Mouse (Mus musculus) midbrain, embryonic 12.5 days (tissue): ENCODE results near the gene Nyap1. TPM values are rescaled to one million over a fixed set of nuclear protein-coding genes. Genes with fewer than 3 reads are reported as not detected.
A peak's percentile ranks its signal among the peaks of the same experiment; 100 is the strongest.
"Not testable (repeated sequence)": the region's sequence is repeated elsewhere in the genome, so short reads cannot be mapped to it uniquely, and the experiment has no call there.

ENCODE experiments used
- ATAC-seq: fragments of 200-750 bp; cut with Nextera tagmentation; 2 replicates; pipeline ENCODE4 v1.8.0; 2017; ENCODE audit warnings: low read depth, moderate TSS enrichment, moderate library complexity; ENCODE audit not compliant: low FRiP score
- H3K27ac ChIP-seq: fragments of 300-500 bp; sonication (generic); replicated peaks from 2 replicates; pipeline ENCODE4 v1.5.1; 2016; ENCODE audit warnings: mild to moderate bottlenecking
- H3K27me3 ChIP-seq: fragments of 300-500 bp; sonication (generic); 2 replicates; pipeline ENCODE4 v1.6.1; 2016; ENCODE audit warnings: mild to moderate bottlenecking
- H3K36me3 ChIP-seq: fragments of 300-500 bp; sonication (generic); 2 replicates; pipeline ENCODE4 v1.6.1; 2016
- H3K4me1 ChIP-seq: fragments of 300-500 bp; sonication (generic); 2 replicates; pipeline ENCODE4 v1.6.1; 2016
- H3K4me2 ChIP-seq: fragments of 300-500 bp; sonication (generic); replicated peaks from 2 replicates; pipeline ENCODE4 v1.6.1; 2016; ENCODE audit warnings: mild to moderate bottlenecking, moderate library complexity
- H3K4me3 ChIP-seq: fragments of 300-500 bp; sonication (generic); 2 replicates; pipeline ENCODE4 v1.5.1; 2016; ENCODE audit warnings: mild to moderate bottlenecking
- H3K9ac ChIP-seq: fragments of 300-500 bp; sonication (generic); replicated peaks from 2 replicates; pipeline ENCODE4 v1.6.1; 2016; ENCODE audit warnings: mild to moderate bottlenecking, moderate library complexity
- H3K9me3 ChIP-seq: fragments of 300-500 bp; sonication (generic); 2 replicates; pipeline ENCODE4 v1.6.1; 2016; ENCODE audit warnings: mild to moderate bottlenecking
- WGBS: fragments of 180-500 bp; shearing (Covaris S2); methylation state at CpG from one replicate; pipeline ENCODE4 v1.1.7; 2016; 5-methylcytosine and 5-hydroxymethylcytosine counted together
- polyA plus RNA-seq: library from polyadenylated mRNA; unstranded; fragments of >200 nt; fragmentation: Nextera tagmentation; extraction: Ambion mirVana; gene quantifications from 2 replicates; pipeline ENCODE4 v1.2.1, GENCODE M21; 2016

Nyap1 gene
- polyA plus RNA-seq, 1 experiment from 2014 or later, result 22.1 TPM

DNA sequence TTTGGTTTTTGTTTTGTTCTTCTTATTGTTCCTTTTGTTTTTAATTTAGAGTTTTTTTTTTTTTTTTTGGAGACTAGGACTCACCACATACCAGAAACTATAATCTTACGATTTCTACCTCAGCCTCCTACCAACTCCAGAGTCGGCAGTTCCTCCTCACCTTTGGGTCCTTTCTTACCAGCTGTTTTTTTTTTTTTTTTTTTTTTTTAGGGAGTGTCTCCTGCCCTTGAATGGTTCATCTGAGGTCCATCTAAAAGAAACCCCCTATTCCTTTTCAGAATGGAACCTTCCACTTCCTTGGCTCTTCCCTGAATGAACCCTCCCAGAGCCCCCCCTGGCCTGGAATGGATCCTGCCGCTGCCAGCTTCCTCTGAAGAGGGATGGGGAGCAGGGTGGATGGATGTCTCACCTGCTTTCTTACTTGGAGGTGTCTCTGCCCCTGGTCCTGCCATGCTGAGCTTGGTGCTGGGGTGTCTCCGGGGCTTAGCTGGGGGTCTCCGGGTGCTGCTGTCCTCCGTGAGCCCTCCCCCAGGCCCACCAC, 3.9 kb downstream of the Nyap1 start:
- Histone ChIP-seq H3K27me3 (no peaks in the 10 kb centered on the region), H3K27ac (peak overlapping the region; percentile 75), H3K4me2 (peak overlapping the region; percentile 88; the same call in 1 of the 2 replicates), H3K4me1 (peaks cover 72% of the 10 kb centered on the region), H3K36me3 (peaks cover 43% of the 10 kb centered on the region), H3K4me3 (no peak overlapping the region; the same call in 1 of the 2 replicates), H3K9me3 (no peaks in the 10 kb centered on the region), H3K9ac (peak overlapping the region; percentile 86)
- ATAC-seq, result no peak
- WGBS, result 82% methylated on average over 6 of the region's 6 CpGs

DNA sequence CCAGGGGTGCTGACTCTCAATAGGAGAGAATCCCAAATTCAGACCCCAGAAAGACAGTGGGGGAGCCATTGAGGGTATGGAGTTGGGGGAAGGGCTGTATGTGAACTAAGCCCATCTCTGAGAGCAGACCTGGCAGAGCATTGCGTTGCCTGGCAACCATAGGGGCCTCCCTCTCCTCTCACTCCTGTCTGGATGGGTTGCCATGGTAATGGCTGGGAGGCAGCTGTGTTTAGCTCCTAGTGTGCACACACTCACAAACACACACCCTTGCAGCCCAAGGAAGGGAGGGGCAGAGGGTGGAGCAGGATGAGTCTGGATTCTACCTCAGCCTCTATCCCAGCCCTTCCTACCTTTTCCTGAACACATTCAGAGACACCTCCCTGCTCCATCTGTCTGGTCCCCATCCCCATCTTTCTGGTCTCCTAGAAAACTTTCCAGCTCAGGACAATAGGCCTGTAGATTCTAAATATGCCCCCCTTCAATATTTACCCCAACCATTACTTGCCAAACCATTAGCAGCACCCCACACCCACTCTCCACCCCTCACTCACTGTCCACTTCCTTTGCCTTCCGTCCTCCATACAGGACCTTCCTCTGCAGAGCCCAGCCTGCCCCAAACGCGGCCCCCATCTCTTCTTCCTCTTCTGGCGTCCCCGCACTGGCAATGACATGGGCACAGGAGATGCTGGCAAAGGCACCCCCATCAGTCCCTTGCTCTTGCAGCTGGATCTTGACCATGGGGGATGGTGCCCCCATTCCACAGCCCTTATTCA, 6.9 kb downstream of the Nyap1 start:
- Histone ChIP-seq H3K9me3 (no peaks in the 10 kb centered on the region), H3K9ac (peak overlapping the region; percentile 59), H3K36me3 (peaks cover 69% of the 10 kb centered on the region), H3K4me2 (peak overlapping the region; percentile 50), H3K4me3 (peak overlapping the region; percentile 30), H3K27ac (peak overlapping the region; percentile 98), H3K27me3 (no peaks in the 10 kb centered on the region), H3K4me1 (peaks cover 69% of the 10 kb centered on the region)
- ATAC-seq, result peak; percentile 96
- 51% methylated on average over 6 of the region's 6 CpGs for whole genome bisulfite sequencing

DNA sequence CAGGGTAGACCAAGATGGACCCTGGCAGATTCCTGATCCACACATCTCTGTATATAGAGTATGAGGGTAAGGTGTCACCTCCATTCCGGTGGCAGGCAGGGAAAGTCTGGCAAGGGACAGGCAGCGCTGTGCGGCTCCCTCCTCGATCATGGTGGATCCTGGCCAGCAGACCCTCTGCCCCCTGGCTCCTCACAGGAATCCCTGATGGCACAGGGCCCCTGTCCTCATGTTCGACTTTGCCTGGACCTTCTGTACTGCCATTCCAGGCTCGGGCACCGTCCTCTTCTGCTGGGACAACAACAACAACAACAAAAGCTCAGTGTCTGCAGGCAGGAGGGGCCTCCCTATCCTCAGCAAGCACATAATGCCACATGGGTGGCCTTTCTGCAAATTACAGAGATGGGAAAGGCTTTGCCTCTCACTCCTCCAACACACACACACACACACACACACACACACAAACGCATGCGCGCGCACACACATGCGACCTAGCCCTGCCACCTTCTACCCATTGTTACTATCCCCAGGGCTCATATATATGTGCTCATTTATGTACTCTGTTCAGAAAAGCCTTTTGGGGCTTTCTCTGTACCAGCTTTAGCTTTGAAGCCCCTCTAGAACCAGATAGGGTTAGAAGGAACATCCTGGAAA, 7.6 kb downstream of the Nyap1 start:
- peak overlapping the region; percentile 50 for H3K4me2 ChIP-seq
- peak overlapping the region; percentile 98 for H3K27ac ChIP-seq
- H3K9ac ChIP-seq, result peak overlapping the region; percentile 47
- no peaks in the 10 kb centered on the region for H3K27me3 ChIP-seq
- WGBS, result 42% methylated on average over 12 of the region's 12 CpGs
- ATAC-seq, result peak; percentile 74
- peaks cover 75% of the 10 kb centered on the region for H3K36me3 ChIP-seq
- peaks cover 62% of the 10 kb centered on the region for H3K4me1 ChIP-seq
- H3K4me3 ChIP-seq, result peak overlapping the region; percentile 30
- no peaks in the 10 kb centered on the region for H3K9me3 ChIP-seq

DNA sequence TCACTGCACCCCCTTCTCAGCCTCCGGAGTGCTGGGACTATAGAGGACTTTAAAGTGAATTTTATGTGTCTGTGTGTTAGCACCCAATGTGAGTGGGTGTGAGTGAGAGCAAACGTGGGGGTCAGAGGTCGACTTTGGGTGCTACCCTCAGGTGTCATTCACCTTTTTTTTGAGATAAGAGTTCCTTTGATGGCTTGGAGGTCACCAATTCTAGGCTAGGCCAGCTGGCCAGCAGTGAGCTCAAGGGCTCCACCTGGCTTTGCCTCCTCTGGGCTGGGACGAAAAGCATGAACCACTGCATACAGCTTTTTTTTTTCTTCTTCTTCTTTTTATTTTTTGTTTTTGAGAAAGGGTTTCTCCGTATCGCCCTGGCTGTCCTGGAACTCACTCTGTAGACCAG, 14.6 kb downstream of the Nyap1 start:
- Histone ChIP-seq H3K36me3 (peaks cover 28% of the 10 kb centered on the region), H3K27me3 (peaks cover 6% of the 10 kb centered on the region), H3K4me3 (no peak overlapping the region), H3K4me1 (peaks cover 11% of the 10 kb centered on the region), H3K4me2 (no peak overlapping the region), H3K27ac (no peak overlapping the region), H3K9me3 (no peaks in the 10 kb centered on the region), H3K9ac (no peak overlapping the region)
- no peak for ATAC-seq
- 74% methylated on average over 6 of the region's 6 CpGs for WGBS

DNA sequence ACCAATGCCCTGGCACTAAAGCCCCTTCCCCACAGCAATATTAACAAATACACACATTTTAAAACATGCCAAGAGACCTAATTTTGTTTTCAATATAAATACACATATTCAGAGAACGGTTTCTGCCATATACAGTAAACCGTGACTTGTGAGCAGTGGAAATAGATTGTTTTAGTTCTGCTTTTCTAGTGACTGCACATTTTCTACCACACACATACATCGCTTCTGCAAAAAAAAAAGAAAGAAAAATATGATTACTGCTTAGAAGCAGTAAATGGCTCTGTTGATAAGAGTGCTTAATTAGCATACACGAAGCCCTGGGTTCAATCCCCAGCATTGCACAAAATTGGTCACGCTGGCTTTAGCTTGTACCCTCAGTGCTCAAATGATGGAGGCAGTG, 17.6 kb downstream of the Nyap1 start:
- peaks cover 6% of the 10 kb centered on the region for H3K27me3 ChIP-seq

DNA sequence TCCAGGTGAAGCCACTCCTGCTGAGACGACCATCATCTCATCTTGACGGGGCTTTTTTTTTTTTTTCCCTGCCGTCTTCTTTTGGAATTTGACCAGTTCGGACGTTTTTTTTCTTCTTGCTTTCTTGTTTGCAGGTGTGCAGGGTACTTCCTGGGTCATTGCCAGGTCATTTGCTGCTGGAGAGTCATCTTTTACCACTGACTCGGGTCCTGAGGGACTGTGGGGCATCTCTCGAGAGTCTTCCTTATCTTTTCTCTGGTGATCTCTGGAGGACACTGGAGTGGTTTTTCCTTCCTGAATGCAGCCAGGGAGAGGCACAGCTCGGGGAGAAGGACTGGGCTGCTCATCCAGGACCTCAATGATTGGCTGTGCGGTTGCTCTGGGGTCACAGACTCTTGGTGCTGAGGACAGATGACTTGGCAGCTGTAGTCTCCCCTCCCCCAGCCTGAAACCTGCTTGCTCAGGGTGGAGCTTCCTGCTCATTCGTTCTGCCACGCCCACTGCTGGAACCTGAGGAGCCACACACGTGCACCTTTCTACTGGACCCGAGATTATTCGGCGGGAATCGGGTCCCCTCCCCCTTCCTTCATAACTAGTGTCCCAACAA, 20.7 kb downstream of the Nyap1 start:
- H3K36me3 ChIP-seq, H3K27me3 ChIP-seq, ATAC-seq, H3K9me3 ChIP-seq, H3K4me1 ChIP-seq, H3K4me3 ChIP-seq, H3K27ac ChIP-seq, H3K9ac ChIP-seq: not testable (repeated sequence)
- H3K4me2 ChIP-seq, result peak overlapping the region; percentile 28
- 31% methylated on average over 11 of the region's 16 CpGs for WGBS

More for the DNA sequence above, 17.6 kb downstream of the Nyap1 start:
- WGBS, result 87% methylated on average over 5 of the region's 5 CpGs
- no peak overlapping the region for H3K27ac ChIP-seq
- no peaks in the 10 kb centered on the region for H3K9me3 ChIP-seq
- no peaks in the 10 kb centered on the region for H3K4me1 ChIP-seq
- no peak for ATAC-seq
- H3K4me3 ChIP-seq, result no peak overlapping the region
- H3K36me3 ChIP-seq, result 0 out of 2 replicates have a peak, but pooled peaks cover 3% of the 10 kb centered on the region
- no peak overlapping the region for H3K4me2 ChIP-seq
- H3K9ac ChIP-seq, result no peak overlapping the region

DNA sequence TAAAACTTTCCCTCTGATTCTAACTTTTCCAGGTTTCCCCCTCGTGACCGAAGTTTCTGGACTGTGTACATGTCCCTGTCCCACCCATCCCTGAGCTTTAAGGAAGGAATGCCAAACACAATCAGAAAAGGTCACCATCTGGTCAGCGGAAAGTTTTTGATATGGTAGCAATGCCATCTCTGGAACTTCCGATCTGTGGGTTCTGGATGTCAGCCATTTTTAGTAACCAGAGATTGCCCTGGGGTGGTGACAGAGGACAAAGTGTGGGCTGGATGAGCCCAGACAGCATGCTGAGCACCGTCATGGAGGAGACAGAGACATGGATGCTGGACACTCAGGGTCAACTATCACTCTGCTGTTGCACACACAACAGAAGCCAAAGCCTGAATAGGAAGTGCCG, 22.3 kb downstream of the Nyap1 start:
- H3K27me3 ChIP-seq, result peaks cover 6% of the 10 kb centered on the region
- no peaks in the 10 kb centered on the region for H3K9me3 ChIP-seq
- no peak overlapping the region for H3K4me3 ChIP-seq
- H3K4me1 ChIP-seq, result no peaks in the 10 kb centered on the region
- no peak for ATAC-seq
- no peak overlapping the region for H3K27ac ChIP-seq
- 91% methylated on average over 6 of the region's 6 CpGs for WGBS
- H3K9ac ChIP-seq, result no peak overlapping the region
- no peak overlapping the region for H3K4me2 ChIP-seq
- no peaks in the 10 kb centered on the region for H3K36me3 ChIP-seq

DNA sequence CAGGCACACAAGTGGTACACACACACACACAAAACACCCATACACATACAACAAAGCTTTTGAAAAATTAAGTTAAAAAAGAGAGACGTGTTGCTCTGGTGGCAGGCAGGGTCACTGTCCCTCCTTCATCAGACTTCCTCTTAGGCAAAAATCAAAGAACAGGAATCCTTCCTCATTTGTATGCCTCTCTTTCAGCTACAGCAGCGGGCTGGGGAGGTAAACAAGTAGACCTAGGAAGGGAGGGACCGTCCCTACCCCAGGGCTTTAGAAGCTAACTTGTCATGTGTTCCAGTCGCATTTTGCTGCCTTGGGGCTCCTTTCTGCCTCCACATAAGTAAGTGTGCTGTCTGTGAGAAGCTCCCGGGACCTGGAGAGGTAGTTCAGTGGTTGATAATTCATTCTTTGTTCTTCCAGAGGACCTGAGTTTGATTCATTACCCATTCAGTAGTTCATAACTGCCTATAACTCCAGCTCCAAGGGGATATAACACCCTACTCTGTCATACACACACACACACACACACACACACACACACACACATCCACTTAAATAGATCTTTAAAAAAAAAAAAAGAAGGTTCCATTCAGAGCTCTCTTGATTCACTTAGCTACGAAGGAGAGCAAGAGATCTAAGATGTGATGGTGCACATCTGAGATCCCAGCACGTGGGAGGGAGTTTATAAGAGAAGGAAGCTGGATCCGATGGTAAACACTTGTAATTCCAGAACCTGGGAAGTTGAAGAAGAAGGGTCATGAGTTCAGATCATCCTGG, 23.2 kb downstream of the Nyap1 start:
- WGBS, result 74% methylated on average over 8 of the region's 8 CpGs
- no peak for ATAC-seq

DNA sequence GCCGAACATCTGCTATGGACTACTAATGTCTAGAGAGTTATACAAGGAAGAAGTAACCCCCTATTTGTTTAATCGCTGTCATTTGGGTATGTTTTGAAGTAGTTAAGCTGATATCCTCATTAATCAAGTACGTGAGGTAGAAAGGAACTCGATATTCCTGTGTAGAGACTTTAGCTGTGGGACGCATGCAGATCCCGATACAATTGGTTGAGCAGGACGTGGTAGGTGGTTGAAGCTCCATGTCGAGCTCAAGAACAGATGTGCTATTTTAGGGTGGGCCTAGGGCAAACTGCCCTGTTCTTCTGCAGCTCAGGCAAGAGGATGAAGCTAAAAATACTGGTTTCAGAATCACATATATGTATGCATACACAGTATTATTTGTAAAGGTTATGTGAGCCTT, 25.7 kb downstream of the Nyap1 start:
- WGBS, result 84% methylated on average over 8 of the region's 8 CpGs
- no peak overlapping the region for H3K9ac ChIP-seq
- no peaks in the 10 kb centered on the region for H3K27me3 ChIP-seq
- H3K4me1 ChIP-seq, result no peaks in the 10 kb centered on the region
- no peak overlapping the region for H3K27ac ChIP-seq
- H3K36me3 ChIP-seq, result no peaks in the 10 kb centered on the region
- no peak for ATAC-seq
- no peak overlapping the region for H3K4me2 ChIP-seq
- H3K9me3 ChIP-seq, result no peaks in the 10 kb centered on the region
- no peak overlapping the region for H3K4me3 ChIP-seq

More for the DNA sequence above, 23.2 kb downstream of the Nyap1 start:
- no peak overlapping the region for H3K9ac ChIP-seq
- no peaks in the 10 kb centered on the region for H3K36me3 ChIP-seq
- H3K4me3 ChIP-seq, result no peak overlapping the region
- no peaks in the 10 kb centered on the region for H3K4me1 ChIP-seq
- no peak overlapping the region for H3K27ac ChIP-seq
- no peaks in the 10 kb centered on the region for H3K9me3 ChIP-seq
- peaks cover 6% of the 10 kb centered on the region for H3K27me3 ChIP-seq
- no peak overlapping the region for H3K4me2 ChIP-seq

DNA sequence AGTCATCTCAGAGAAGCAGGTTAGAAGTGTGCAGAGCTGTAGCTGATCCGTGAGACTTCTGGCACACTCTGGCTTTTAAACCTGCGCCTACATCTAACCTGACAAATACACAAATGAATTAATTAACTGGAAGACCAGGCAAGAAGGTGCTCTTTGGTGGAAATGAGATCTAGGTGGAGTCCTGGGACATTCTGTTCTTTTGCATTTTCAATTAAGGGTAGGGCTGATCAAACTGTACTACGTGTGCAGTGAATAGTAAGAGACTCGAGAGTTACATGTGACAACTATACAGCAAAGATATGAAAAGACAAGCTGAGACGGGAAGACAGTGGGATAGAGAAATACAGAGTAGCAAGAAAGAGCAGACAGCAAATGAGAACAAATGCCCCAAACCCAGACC, 28.0 kb downstream of the Nyap1 start:
- Histone ChIP-seq H3K36me3 (no peaks in the 10 kb centered on the region), H3K4me3 (no peak overlapping the region), H3K4me2 (no peak overlapping the region), H3K9ac (no peak overlapping the region), H3K9me3 (no peaks in the 10 kb centered on the region), H3K27me3 (no peaks in the 10 kb centered on the region), H3K27ac (no peak overlapping the region), H3K4me1 (no peaks in the 10 kb centered on the region)
- ATAC-seq, result no peak
- 86% methylated on average over 5 of the region's 5 CpGs for WGBS

DNA sequence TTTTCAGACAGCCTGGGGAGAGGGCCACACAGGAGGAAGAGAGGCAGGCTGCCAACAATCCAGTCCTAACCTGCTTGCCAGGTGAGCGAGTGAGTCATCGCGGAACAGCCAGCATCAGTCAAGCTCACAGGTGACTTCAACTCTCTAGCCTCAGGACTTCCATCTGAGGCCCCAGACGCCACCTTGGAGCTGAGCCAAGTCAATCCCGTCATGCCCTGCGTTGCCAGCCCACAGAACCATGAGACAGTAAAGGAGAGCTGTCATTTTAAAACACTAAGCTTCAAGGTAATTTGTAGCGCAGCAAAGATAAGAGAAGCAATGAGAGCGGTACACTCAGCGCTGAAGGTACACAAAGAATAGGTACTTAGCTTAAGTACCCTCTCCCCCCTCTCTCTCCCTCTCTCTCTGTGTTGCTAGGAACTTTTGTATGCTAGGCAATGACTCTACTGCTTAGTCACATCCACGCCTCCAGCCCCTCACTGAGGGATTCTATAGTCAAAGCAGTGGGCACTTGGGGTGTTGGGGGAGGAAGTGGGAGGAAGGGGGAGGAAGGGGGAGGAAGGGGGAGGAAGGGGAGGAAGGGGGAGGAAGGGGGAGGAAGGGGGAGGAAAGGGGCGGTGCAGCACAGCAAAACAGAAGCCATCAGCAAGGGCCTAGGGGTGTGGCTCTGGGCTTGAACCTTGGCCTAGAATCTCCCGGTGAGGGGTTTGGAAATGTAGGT, 34.3 kb downstream of the Nyap1 start:
- Histone ChIP-seq H3K4me3 (no peak overlapping the region), H3K27ac (no peak overlapping the region), H3K36me3 (no peaks in the 10 kb centered on the region), H3K9ac (no peak overlapping the region), H3K9me3 (no peaks in the 10 kb centered on the region), H3K4me1 (peaks cover 21% of the 10 kb centered on the region), H3K27me3 (no peaks in the 10 kb centered on the region), H3K4me2 (no peak overlapping the region)
- no peak for ATAC-seq
- WGBS, result 82% methylated on average over 12 of the region's 12 CpGs
